Mouse (Mus musculus): ENCODE data around the gene Ptprd.

- TF ChIP-seq CTCF (conservative IDR thresholded peaks at IDR 0.05; ENCODE audit: low read length), result no peak
- TF ChIP-seq POU5F1 (IDR thresholded peaks at IDR 0.05; ENCODE audit: borderline replicate concordance, low read length), result no peak
- TF ChIP-seq NANOG (IDR thresholded peaks at IDR 0.05; ENCODE audit: borderline replicate concordance, low read length), result no peak
These were observed 547.0 kb downstream of the Ptprd start for GRCm38 (mm10) chr4:77664761-77665160.
